Mouse (Mus musculus) small intestine, adult 2 months (tissue): ENCODE measurements around the gene D6Wsu163e.

Source experiments
- CTCF ChIP-seq: fragments of 200-500 bp; IDR thresholded peaks from 2 replicates; pipeline ENCODE4 v1.5.1; 2012; ENCODE audit warnings: low read depth, mild to moderate bottlenecking, control low read depth, inconsistent platforms, low read length, moderate library complexity, mixed read lengths; ENCODE audit not compliant: insufficient replicate concordance, insufficient read length; ENCODE audit errors: extremely low read depth
- POLR2A ChIP-seq: fragments of 200-500 bp; IDR thresholded peaks from 2 replicates; pipeline ENCODE4 v1.6.1; 2012; ENCODE audit warnings: low read depth, mild to moderate bottlenecking, control low read depth, inconsistent platforms, low read length, moderate library complexity

GRCm38 (mm10) chr6:126939487-126940171 is at the start of gene D6Wsu163e, which contains the start of gene Rad51ap1:
- TF ChIP-seq CTCF (no peak), POLR2A (no peak)
